Mouse (Mus musculus): ENCODE measurements around the gene Gmfb. TPM values are rescaled to one million over a fixed set of nuclear protein-coding genes. Genes with fewer than 3 reads are reported as not detected.

Gmfb gene
- polyA plus RNA-seq, 1 experiment from 2014 or later, result 99.9 TPM

DNA sequence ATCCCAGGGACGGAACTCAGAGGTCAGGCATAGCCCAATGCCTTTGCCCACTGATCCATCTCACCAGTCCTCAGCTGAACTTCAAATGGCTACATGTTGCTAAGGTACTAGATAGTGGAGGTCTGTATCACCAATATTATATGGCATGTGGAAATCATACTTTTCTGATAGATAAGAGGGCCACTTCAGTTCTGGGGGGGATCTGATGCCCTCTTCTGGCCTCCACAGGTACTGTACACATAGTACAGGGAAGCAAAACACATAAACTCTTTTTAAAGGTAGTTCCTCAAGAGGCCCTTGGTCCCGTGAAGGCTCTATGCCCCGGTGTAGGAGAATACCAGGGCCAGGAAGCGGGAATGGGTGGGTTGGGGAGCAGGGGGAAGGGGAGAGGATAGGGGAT is 31.7 kb downstream of the Gmfb start:
- no peaks in the 10 kb centered on the region for H3K9me3 ChIP-seq (replicated peaks)
- H3K27ac ChIP-seq, result no peak overlapping the region
- H3K27me3 ChIP-seq (ENCODE audit: low read depth, poor library complexity, severe bottlenecking), result no peaks in the 10 kb centered on the region
- 80% methylated on average over 4 of the region's 4 CpGs for WGBS
- H3K4me3 ChIP-seq, result no peak overlapping the region
- H3K4me1 ChIP-seq, result peaks cover 19% of the 10 kb centered on the region
- DNase-seq (ENCODE audit: low spot score), result peak; percentile 30
- peaks cover 1% of the 10 kb centered on the region for H3K36me3 ChIP-seq

DNA sequence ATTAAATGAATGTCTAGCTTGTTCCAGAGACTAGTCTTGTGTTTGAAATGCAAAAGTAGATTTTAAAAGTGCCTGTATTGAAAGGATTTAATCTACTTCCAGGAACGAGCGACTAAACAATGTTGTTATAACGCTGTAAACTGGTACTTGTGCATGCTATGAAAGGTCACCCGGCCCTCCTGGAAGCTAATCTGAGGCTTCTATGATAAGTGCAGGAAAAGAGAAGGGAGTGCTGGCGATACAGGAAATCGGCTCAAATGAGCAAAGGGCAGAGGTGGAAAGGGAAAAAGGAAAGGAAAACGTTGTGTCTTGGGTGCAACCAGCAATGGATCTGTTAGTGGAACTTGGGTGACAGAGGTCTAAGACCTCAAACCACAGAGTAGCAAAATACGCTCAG is 33.5 kb downstream of the Gmfb start:
- Histone ChIP-seq H3K4me1 (peaks cover 24% of the 10 kb centered on the region), H3K27me3 (ENCODE audit: low read depth, poor library complexity, severe bottlenecking) (no peaks in the 10 kb centered on the region), H3K27ac (peak overlapping the region; percentile 98), H3K36me3 (peaks cover 19% of the 10 kb centered on the region), H3K9me3 (replicated peaks) (no peaks in the 10 kb centered on the region), H3K4me3 (peak overlapping the region; percentile 86)
- WGBS, result 30% methylated on average over 8 of the region's 8 CpGs
- DNase-seq (ENCODE audit: low spot score), result peak; percentile 35

DNA sequence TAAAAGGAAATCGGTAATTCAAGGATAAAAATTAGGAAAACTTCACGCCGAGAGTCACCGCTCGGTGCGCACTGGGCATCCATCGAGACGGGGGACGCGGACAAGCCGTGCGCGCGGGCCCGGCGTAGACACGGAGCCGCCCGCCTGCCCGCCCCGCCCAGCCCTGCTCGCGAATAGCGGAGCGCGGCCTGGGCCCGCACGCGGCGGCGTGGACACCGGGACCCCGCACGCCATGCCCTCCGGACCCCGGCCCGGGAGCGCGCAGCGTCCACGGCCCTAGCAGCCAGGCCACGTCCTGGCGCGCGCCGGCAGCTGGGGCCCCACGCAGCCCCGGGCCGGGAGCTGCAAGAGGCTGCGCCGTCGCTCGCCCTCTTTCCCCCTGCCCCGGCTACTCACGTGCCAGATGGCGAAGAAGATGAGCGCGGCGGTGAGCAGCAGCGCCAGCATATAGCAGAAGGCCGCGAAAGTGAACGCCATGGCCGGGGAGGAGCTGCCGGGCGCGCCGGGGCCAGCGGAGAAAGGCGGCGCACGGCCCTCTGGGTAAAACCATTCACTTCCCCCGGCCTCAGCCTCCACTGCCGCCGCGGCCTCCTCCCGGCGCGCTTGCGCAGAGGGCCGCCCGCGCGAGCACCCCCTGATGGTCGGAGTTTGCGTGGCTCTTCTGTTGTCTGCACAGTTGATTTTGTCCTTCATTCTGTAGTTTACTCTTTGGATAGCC is 34.1 kb downstream of the Gmfb start, which contains the start of gene Cnih1:
Cnih1 (minus strand) TSS at position 625 of the 718 bp plus-strand sequence.
- no peaks in the 10 kb centered on the region for H3K27me3 ChIP-seq (ENCODE audit: low read depth, poor library complexity, severe bottlenecking)
- peak within 1 kb of the TSS; percentile 98 for H3K27ac ChIP-seq
- peaks cover 25% of the 10 kb centered on the region for H3K36me3 ChIP-seq
- peak; percentile 95 for DNase-seq (ENCODE audit: low spot score)
- H3K9me3 ChIP-seq (replicated peaks), result no peaks in the 10 kb centered on the region
- peaks cover 24% of the 10 kb centered on the region for H3K4me1 ChIP-seq
- under 1% methylated on average over 86 of the region's 86 CpGs for WGBS
- H3K4me3 ChIP-seq, result peak within 1 kb of the TSS; percentile 86

DNA sequence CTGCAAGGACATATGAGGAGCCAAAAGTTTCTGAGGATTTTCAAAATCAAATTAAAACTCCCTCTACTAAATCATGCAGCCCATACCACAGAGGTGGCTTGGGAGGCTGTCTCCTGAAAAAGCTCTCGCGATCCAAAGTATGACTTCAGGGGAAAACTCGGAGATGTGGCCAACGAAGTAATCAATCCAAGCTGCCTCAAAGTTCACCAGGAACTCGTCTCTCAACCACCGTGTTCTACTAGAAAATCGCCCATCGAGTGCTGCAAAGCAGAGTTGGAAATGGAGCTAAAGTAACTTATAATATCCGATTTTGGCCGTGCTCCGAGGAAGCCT is 34.6 kb downstream of the Gmfb start:
- under 1% methylated on average over 11 of the region's 11 CpGs for WGBS
- peaks cover 30% of the 10 kb centered on the region for H3K36me3 ChIP-seq
- peaks cover 24% of the 10 kb centered on the region for H3K4me1 ChIP-seq
- H3K27ac ChIP-seq, result peak overlapping the region; percentile 98
- peak overlapping the region; percentile 86 for H3K4me3 ChIP-seq
- no peak for DNase-seq (ENCODE audit: low spot score)
- no peaks in the 10 kb centered on the region for H3K27me3 ChIP-seq (ENCODE audit: low read depth, poor library complexity, severe bottlenecking)
- no peaks in the 10 kb centered on the region for H3K9me3 ChIP-seq (replicated peaks)

DNA sequence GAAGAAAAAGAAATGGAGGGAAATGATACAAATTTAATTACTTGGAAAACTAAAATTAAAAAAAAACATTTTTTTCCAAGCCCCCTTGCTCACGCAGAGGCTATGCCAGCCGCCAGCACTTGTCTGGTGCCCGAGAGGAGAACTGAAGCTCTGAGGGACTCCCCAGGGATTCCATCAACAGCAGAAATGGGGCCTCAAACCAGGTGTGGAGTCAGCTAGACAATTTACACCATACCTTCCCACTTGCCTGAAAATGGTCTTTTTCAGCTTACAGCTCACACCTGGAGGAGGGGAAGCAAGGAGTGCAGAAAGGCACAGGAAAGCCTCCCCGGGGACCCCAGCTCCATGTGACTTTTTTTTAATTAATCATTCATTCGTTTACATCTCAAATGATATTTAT is 36.8 kb downstream of the Gmfb start:
- H3K27me3 ChIP-seq (ENCODE audit: low read depth, poor library complexity, severe bottlenecking), result no peaks in the 10 kb centered on the region
- H3K4me3 ChIP-seq, result no peak overlapping the region
- peaks cover 52% of the 10 kb centered on the region for H3K36me3 ChIP-seq
- H3K4me1 ChIP-seq, result peaks cover 24% of the 10 kb centered on the region
- DNase-seq (ENCODE audit: low spot score), result peak; percentile 26
- WGBS, result 90% methylated on average over 5 of the region's 5 CpGs
- H3K9me3 ChIP-seq (replicated peaks), result no peaks in the 10 kb centered on the region
- H3K27ac ChIP-seq, result no peak overlapping the region

DNA sequence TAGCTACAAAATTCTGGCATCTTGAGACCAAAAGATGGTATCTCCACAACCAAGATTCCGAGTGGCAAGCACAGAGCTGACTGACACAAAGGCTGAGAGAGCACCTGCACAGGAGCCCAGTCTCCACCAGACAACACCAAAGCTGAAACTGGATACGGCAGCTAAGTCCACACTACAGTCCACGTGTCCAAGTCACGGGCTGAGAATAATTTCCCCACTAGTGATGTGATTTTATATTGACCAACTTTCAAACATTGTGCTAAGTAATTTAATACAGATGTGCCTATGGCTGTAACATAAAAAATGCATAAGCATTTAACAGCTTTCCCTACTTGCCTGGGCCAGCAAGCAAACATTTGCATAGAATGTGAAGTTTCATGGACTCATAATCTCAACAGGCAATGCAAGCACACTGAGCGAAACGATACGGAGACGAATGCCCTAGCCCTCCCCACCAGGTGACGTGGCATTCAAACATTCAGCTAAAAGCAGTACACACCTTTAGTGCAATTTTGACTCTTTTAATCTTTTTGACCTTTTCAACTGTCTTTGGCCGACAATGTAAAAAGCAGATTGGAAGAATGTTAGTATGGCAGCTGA is 38.6 kb downstream of the Gmfb start:
- no peaks in the 10 kb centered on the region for H3K27me3 ChIP-seq (ENCODE audit: low read depth, poor library complexity, severe bottlenecking)
- no peak for DNase-seq (ENCODE audit: low spot score)
- 0 out of 2 replicates have a peak, but pooled peaks cover 3% of the 10 kb centered on the region for H3K9me3 ChIP-seq (replicated peaks)
- peaks cover 16% of the 10 kb centered on the region for H3K4me1 ChIP-seq
- WGBS, result 94% methylated on average over 10 of the region's 10 CpGs
- no peak overlapping the region for H3K27ac ChIP-seq
- peaks cover 70% of the 10 kb centered on the region for H3K36me3 ChIP-seq
- no peak overlapping the region for H3K4me3 ChIP-seq

DNA sequence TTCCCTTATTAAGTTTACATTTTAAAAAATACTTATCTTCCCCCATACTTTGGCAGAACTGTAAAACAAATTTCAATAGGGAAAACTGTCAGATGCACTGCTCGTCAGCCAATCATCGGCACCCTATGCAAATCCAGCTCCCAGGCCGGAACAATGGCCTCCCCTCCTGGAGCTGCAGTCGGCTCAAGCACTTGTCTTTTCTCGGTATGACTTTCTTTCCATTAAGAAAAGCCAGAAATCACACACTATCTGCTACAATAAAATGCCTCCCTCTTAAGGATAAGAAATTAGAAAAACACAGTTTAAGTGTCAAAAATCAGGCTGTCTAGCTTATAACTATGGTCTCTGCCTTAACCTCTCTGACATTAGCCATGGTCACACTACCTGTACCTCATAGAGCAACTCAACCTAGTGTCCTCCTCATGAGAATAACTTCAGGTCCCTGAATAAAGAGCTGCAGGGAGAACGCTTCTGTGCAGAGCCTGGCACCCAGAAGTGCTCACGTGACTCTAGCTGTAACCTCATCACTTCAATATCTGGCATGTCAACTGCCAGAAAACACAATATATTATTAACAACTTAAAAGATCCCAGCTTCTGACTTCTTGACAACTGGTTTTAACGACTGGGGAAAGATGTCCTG is 39.7 kb downstream of the Gmfb start:
- WGBS, result 92% methylated on average over 8 of the region's 8 CpGs
- DNase-seq (ENCODE audit: low spot score), result no peak
- no peaks in the 10 kb centered on the region for H3K27me3 ChIP-seq (ENCODE audit: low read depth, poor library complexity, severe bottlenecking)
- peaks cover 16% of the 10 kb centered on the region for H3K4me1 ChIP-seq
- no peak overlapping the region for H3K27ac ChIP-seq
- H3K4me3 ChIP-seq, result no peak overlapping the region
- H3K36me3 ChIP-seq, result peaks cover 81% of the 10 kb centered on the region
- H3K9me3 ChIP-seq (replicated peaks), result 0 out of 2 replicates have a peak, but pooled peaks cover 3% of the 10 kb centered on the region

DNA sequence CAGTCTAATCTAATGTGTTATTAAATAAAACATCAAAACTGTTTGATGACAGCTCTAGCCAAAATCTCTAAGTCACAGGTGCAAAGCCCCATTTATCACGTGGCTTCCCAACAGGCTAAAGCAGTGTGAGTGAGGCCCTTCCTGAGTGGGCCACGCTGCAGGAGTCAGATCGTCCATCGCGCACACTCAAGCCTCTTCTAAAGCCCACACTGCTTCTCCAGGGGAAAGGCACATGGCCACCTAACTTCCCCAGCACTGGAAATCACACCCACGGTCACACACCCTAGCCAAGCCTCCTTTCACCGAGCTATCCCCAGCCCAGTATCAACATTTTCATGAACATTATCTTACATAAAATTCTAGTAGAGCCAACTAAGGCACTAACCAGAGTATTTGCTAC is 41.0 kb downstream of the Gmfb start:
- Histone ChIP-seq H3K4me1 (0 out of 2 replicates have a peak, but pooled peaks cover 7% of the 10 kb centered on the region), H3K36me3 (peaks cover 94% of the 10 kb centered on the region), H3K9me3 (replicated peaks) (0 out of 2 replicates have a peak, but pooled peaks cover 3% of the 10 kb centered on the region), H3K4me3 (no peak overlapping the region), H3K27ac (no peak overlapping the region), H3K27me3 (ENCODE audit: low read depth, poor library complexity, severe bottlenecking) (no peaks in the 10 kb centered on the region)
- WGBS, result 97% methylated on average over 7 of the region's 7 CpGs
- no peak for DNase-seq (ENCODE audit: low spot score)

DNA sequence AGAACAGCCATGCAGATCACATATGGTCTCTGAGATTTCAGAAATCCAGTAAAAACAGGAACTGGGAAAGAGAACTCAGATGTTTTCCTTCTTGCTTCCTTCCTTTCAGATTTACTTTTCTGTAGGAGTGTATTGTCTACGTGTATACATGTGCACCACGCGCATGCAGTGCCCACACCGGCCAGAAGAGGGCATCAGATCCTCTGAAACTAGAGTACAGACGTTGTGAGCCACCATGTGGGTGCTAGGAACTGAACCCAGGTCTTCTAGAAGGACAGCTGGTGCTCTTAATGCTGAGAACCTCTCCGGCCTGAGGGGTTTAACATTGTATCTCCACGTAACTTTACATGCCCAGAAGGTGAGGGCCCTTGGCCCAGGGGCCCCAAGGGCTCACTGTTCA is 42.8 kb downstream of the Gmfb start:
- Histone ChIP-seq H3K4me1 (no peaks in the 10 kb centered on the region), H3K9me3 (replicated peaks) (0 out of 2 replicates have a peak, but pooled peaks cover 3% of the 10 kb centered on the region), H3K27ac (no peak overlapping the region), H3K27me3 (ENCODE audit: low read depth, poor library complexity, severe bottlenecking) (no peaks in the 10 kb centered on the region), H3K36me3 (peaks cover 100% of the 10 kb centered on the region), H3K4me3 (no peak overlapping the region)
- DNase-seq (ENCODE audit: low spot score), result no peak
- WGBS, result 94% methylated on average over 7 of the region's 7 CpGs

DNA sequence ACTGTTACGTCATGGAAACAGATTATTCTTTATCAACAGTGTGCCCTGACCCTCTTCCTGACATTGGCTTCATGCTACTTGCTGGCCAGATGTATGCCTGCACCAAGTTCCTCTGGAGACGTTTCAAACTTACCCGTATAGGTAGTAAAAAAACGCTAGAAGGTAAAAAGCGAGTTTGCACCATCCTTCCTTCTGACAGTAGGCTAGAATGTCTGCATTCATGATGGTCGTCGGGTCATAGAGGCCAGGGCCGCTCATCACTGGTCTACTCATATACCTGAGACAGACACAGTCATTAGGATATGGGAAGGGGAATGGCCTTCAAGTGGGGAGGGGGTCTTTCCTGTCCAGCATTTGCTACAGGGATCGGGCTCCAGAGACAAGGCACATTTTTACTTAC is 43.3 kb downstream of the Gmfb start:
- Histone ChIP-seq H3K27me3 (ENCODE audit: low read depth, poor library complexity, severe bottlenecking) (no peaks in the 10 kb centered on the region), H3K9me3 (replicated peaks) (0 out of 2 replicates have a peak, but pooled peaks cover 3% of the 10 kb centered on the region), H3K36me3 (peaks cover 100% of the 10 kb centered on the region), H3K4me1 (no peaks in the 10 kb centered on the region), H3K27ac (no peak overlapping the region), H3K4me3 (no peak overlapping the region)
- WGBS, result 97% methylated on average over 9 of the region's 9 CpGs
- DNase-seq (ENCODE audit: low spot score), result no peak

DNA sequence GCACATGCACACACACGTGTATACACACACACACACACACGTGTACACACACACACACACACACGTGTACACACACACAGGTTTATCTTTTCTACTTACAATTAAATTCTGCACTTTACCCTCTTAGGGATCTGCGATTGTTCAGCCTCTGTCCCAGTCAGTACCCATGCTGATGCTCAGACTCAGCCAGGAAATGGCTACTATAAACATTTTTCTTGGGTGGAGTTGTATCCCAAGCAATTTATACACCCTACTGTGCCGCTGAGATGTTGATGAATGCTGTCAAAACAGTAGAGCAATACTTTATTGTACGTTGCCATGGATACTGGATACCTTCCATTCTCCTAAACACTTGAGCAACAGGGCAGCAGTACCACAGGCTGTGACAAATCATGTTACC is 52.0 kb downstream of the Gmfb start:
- no peaks in the 10 kb centered on the region for H3K9me3 ChIP-seq (replicated peaks)
- 94% methylated on average over 6 of the region's 6 CpGs for WGBS
- no peak overlapping the region for H3K4me3 ChIP-seq
- no peak for DNase-seq (ENCODE audit: low spot score)
- H3K27ac ChIP-seq, result no peak overlapping the region
- H3K27me3 ChIP-seq (ENCODE audit: low read depth, poor library complexity, severe bottlenecking), result no peaks in the 10 kb centered on the region
- H3K36me3 ChIP-seq, result peaks cover 87% of the 10 kb centered on the region
- no peaks in the 10 kb centered on the region for H3K4me1 ChIP-seq

DNA sequence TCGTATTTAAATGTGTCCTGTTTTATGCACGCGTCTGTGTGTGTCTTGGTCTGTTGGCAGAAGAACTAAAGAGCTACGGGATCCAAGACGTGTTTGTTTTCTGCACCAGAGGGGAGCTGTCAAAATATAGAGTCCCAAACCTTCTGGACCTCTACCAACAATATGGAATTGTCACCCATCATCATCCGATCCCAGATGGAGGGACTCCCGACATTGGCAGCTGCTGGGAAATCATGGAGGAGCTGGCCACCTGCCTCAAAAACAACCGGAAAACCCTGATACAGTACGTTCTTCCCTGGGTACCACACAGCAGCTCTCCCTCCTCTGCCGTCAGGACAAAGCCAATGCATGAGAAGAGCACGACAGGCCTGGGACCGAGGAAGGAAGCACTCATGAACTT is 54.9 kb downstream of the Gmfb start:
- Histone ChIP-seq H3K27ac (no peak overlapping the region), H3K27me3 (ENCODE audit: low read depth, poor library complexity, severe bottlenecking) (no peaks in the 10 kb centered on the region), H3K9me3 (replicated peaks) (no peaks in the 10 kb centered on the region), H3K4me1 (no peaks in the 10 kb centered on the region), H3K36me3 (peaks cover 70% of the 10 kb centered on the region), H3K4me3 (no peak overlapping the region)
- no peak for DNase-seq (ENCODE audit: low spot score)
- 92% methylated on average over 12 of the region's 12 CpGs for WGBS

DNA sequence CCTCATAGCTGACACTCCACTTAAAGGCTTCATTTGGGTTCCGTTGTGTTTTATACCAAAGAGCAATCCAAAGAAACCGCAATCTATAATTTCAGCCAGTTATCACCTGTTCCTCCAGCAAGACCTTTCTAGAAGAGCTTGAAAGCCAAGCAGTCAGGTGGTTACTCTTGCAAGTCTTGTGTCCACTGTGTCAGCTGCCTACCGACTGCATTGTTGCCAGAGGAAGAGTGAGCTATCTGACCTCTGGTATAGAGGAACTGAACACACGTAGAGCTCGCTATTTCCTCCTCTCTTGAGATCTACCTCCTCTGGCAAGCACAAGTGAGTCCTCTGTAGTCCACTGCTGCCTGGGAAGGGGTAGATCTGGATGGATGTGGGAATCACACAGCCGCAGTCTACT is 60.9 kb downstream of the Gmfb start:
- Histone ChIP-seq H3K36me3 (peaks cover 17% of the 10 kb centered on the region), H3K4me3 (peak overlapping the region; percentile 88), H3K27ac (0 out of 2 replicates have a peak overlapping the region, but pooled peaks have one; percentile 92), H3K4me1 (peaks cover 15% of the 10 kb centered on the region), H3K9me3 (replicated peaks) (no peaks in the 10 kb centered on the region), H3K27me3 (ENCODE audit: low read depth, poor library complexity, severe bottlenecking) (no peaks in the 10 kb centered on the region)
- 61% methylated on average over 6 of the region's 6 CpGs for WGBS
- no peak for DNase-seq (ENCODE audit: low spot score)
